Mouse (Mus musculus): ENCODE measurements around the gene Abhd4. TPM values are rescaled to one million over a fixed set of nuclear protein-coding genes. Genes with fewer than 3 reads are reported as not detected.
"Not testable (repeated sequence)": the region's sequence is repeated elsewhere in the genome, so short reads cannot be mapped to it uniquely, and the experiment has no call there.

Gene Abhd4
- polyA plus RNA-seq, 1 experiment = 75.8 TPM

DNA sequence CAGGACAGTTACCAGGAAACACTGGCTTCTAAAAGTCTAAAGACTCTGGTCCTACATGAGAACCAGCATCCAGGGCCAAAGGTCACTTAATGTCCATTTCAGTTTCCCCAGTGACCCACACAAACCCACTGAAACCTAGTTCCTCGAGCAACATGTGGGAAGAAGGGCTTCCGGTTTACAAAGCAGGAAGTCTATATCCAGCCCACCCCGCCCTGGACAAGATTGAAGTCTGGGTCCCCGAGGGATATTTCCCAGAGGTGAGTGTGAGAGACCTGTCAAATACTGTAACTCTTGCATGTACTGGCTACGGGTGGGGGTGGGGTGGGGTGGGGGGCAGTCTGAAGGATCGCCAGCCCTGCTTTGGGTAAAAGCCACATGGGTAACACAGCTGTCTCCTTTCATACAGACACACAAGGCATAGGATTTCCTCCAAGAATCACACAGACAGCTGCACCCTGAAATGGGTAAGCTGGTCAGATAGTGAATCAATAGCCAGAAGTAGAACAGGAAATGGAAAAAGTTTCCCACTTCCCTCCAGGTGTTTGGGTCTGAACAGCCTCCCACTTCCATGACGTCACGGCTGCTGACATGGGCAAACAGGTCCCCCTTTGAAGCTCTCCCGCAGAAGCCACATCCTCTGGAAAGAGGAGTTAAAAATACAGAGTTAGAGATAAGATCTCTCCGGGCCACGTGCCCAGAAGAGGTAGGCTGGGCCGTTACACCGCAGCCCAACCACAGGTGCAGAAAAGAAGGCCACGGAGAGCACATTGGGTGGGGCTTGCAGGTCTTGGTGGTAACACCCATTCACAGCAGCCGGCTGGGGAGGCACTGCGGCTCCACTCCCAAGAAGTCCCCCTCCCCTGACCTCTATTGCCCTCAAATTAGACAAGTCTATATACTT, 26.8 kb upstream of the Abhd4 start:
- Histone ChIP-seq H3K4me1 (ENCODE audit: control insufficient read depth, insufficient read depth, low read length) (no peaks in the 10 kb centered on the region; the same call in 1 of the 2 replicates), H3K27me3 (replicated peaks; ENCODE audit: control insufficient read depth, insufficient read depth, low read length) (no peaks in the 10 kb centered on the region), H3K36me3 (ENCODE audit: control insufficient read depth, insufficient read depth, low read length) (no peaks in the 10 kb centered on the region), H3K27ac (ENCODE audit: insufficient read depth, low read depth, low read length) (no peak overlapping the region), H3K4me3 (ENCODE audit: insufficient read depth, low read depth, low read length) (peak overlapping the region; percentile 23)
- TF ChIP-seq CTCF (conservative IDR thresholded peaks at IDR 0.05; ENCODE audit: insufficient read depth, insufficient read length, low read depth, low read length) = no peak
- TF ChIP-seq POLR2A (IDR thresholded peaks at IDR 0.05; ENCODE audit: low read depth, low read length) = no peak
- WGBS = 15% methylated on average over 16 of the region's 16 CpGs
- DNase-seq = peak; percentile 71

DNA sequence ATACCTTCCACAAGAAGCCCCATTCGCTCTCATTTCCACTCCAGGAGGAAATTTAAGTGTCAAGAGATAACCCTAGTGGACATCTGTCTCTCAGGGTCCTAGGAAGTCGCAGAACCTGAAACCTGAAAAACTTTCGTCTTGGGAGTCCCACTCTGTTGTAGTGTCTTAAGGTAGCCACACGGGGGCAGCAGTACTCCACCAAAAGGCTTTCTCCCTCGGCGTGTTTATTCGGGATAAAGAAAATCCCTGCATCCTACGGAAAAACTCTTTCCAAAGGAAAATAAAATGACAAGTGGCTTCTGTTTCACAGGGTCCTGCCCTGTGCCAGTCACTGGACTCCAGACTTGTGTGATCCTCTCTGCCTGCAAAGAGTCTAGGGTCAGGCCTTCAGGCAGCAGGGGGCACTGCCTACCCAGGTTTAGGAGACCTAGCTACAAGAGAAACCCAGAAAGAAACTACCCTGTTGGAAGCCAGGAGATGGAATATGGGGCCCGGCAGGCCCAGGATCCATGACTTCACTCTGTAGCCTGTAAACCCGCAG, 26.0 kb upstream of the Abhd4 start:
- Histone ChIP-seq H3K27ac (ENCODE audit: insufficient read depth, low read depth, low read length) (no peak overlapping the region), H3K4me1 (ENCODE audit: control insufficient read depth, insufficient read depth, low read length) (peaks cover under 1% of the 10 kb centered on the region; the same call in 1 of the 2 replicates)

DNA sequence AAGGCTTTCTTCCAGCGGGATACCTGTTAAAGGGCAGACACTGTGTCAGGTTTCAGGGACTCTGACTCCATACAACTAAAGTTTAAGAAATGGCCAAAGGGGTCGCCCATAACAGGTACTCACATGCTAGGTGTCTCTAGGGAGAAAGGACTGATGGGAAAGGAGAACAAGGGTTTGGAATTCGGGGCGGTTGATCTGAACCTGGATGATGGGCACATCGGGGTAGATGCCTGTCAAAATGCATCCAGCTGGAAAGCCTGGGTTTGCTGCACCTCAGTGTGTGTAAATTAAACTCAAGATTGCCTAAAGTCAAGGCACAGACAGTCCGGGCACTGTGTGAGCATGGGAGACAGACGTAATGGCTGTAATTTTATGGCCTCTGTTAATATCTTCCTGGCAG, 25.5 kb upstream of the Abhd4 start:
- H3K27me3 ChIP-seq (replicated peaks; ENCODE audit: control insufficient read depth, insufficient read depth, low read length) = no peaks in the 10 kb centered on the region
- H3K36me3 ChIP-seq (ENCODE audit: control insufficient read depth, insufficient read depth, low read length) = no peaks in the 10 kb centered on the region
- no peak overlapping the region for H3K27ac ChIP-seq (ENCODE audit: insufficient read depth, low read depth, low read length)
- TF ChIP-seq POLR2A (IDR thresholded peaks at IDR 0.05; ENCODE audit: low read depth, low read length) (no peak), CTCF (conservative IDR thresholded peaks at IDR 0.05; ENCODE audit: insufficient read depth, insufficient read length, low read depth, low read length) (no peak)
- H3K4me3 ChIP-seq (ENCODE audit: insufficient read depth, low read depth, low read length) = no peak overlapping the region
- H3K4me1 ChIP-seq (ENCODE audit: control insufficient read depth, insufficient read depth, low read length) = peaks cover 6% of the 10 kb centered on the region
- WGBS = 48% methylated on average over 7 of the region's 7 CpGs
- no peak for DNase-seq

More for the DNA sequence above, 26.0 kb upstream of the Abhd4 start:
- no peaks in the 10 kb centered on the region for H3K27me3 ChIP-seq (replicated peaks; ENCODE audit: control insufficient read depth, insufficient read depth, low read length)
- under 1% methylated on average over 10 of the region's 10 CpGs for WGBS
- H3K36me3 ChIP-seq (ENCODE audit: control insufficient read depth, insufficient read depth, low read length) = no peaks in the 10 kb centered on the region
- H3K4me3 ChIP-seq (ENCODE audit: insufficient read depth, low read depth, low read length) = peak overlapping the region; percentile 36
- DNase-seq = peak; percentile 71
- TF ChIP-seq POLR2A (IDR thresholded peaks at IDR 0.05; ENCODE audit: low read depth, low read length) (no peak), CTCF (conservative IDR thresholded peaks at IDR 0.05; ENCODE audit: insufficient read depth, insufficient read length, low read depth, low read length) (peak; percentile 39; the same call in 1 of the 2 replicates)

DNA sequence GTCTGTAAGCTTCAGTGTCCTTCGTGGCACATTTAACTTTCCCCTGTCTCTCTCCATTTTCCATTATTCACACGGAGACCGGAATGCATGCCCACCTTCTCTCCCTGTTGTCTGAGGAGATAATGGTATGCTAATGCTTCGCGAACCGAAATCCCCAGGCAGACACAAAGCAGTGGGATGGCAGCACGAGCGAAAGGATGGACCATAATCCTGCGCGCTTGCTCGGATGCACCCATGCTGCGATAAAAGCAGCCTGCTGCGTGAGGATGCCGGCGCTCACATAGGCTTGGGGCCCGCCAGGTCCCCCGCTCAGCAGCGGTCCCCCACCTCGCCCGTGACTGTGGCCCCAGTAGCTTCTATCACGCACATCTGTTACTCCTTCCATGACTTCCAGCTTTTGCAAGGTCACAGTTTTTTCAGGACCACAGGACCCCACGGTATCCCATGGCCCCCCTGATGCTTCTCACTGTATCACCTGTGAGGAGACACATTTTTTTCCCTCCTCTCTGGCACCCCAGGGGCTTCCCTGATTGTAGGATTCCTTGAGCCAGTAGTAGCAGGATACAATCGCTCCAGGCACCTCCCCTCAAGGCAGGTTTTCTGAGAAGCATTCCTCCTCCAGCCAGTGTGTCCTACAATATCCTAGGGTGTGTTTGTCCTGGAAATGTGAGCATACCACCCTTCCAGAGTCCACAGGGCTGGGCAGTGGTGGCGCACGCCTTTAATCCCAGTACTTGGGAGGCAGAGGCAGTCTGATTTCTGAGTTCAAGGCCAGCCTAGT, 24.9 kb upstream of the Abhd4 start:
- no peak overlapping the region for H3K27ac ChIP-seq (ENCODE audit: insufficient read depth, low read depth, low read length)
- no peak for TF ChIP-seq POLR2A (IDR thresholded peaks at IDR 0.05; ENCODE audit: low read depth, low read length)
- no peak for TF ChIP-seq CTCF (conservative IDR thresholded peaks at IDR 0.05; ENCODE audit: insufficient read depth, insufficient read length, low read depth, low read length)
- H3K4me3 ChIP-seq (ENCODE audit: insufficient read depth, low read depth, low read length) = no peak overlapping the region

DNA sequence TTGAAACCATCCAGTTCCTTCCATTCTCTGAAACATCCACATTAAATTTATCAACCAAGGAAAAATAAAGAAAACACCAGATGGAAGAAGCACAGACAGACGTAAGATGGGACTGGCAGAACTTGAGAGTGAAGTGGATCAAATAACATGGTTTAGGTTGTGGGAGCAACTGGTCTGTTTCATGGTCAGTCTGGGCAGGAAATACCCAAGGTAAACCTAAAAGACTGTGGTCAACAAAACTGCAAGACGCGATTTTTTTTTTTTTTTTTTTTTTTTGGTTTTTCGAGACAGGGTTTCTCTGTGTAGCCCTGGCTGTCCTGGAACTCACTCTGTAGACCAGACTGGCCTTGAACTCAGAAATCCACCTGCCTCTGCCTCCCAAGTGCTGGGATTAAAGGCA, 24.1 kb upstream of the Abhd4 start:
- WGBS = 93% methylated on average over 3 of the region's 4 CpGs
- H3K4me1 ChIP-seq (ENCODE audit: control insufficient read depth, insufficient read depth, low read length) = not testable (repeated sequence)

More for the DNA sequence above, 24.9 kb upstream of the Abhd4 start:
- H3K4me1 ChIP-seq (ENCODE audit: control insufficient read depth, insufficient read depth, low read length) = peaks cover 7% of the 10 kb centered on the region
- WGBS = 58% methylated on average over 25 of the region's 25 CpGs
- no peaks in the 10 kb centered on the region for H3K36me3 ChIP-seq (ENCODE audit: control insufficient read depth, insufficient read depth, low read length)
- no peaks in the 10 kb centered on the region for H3K27me3 ChIP-seq (replicated peaks; ENCODE audit: control insufficient read depth, insufficient read depth, low read length)
- no peak for DNase-seq

DNA sequence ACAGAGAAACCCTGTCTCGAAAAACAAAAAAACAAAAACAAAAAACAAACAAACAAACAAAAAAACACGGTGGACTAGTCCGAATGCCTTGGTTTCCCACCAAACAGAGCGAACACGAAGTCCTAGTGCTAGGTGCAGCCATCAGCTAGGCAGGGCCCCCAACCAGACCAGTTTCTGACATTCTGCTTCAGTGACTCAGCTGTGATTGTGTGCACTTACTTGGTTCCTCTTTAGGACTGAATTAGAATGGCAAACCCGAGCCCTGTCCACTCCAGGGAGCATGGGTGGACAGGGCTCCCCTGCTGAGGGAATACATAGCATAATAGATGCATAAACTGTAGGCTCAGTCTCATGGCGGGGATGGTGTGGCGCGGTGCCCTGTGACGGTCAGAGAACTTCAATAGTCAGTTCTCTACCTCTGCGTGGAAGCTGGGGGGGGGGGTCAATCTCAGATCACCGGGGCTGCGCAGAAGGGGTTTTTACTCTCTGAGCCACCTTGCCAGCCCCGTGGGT, 23.3 kb upstream of the Abhd4 start:
- no peaks in the 10 kb centered on the region for H3K27me3 ChIP-seq (replicated peaks; ENCODE audit: control insufficient read depth, insufficient read depth, low read length)
- peaks cover 7% of the 10 kb centered on the region for H3K4me1 ChIP-seq (ENCODE audit: control insufficient read depth, insufficient read depth, low read length)
- H3K36me3 ChIP-seq (ENCODE audit: control insufficient read depth, insufficient read depth, low read length) = no peaks in the 10 kb centered on the region
- no peak for DNase-seq
- no peak overlapping the region for H3K4me3 ChIP-seq (ENCODE audit: insufficient read depth, low read depth, low read length)
- TF ChIP-seq CTCF (conservative IDR thresholded peaks at IDR 0.05; ENCODE audit: insufficient read depth, insufficient read length, low read depth, low read length) (no peak), POLR2A (IDR thresholded peaks at IDR 0.05; ENCODE audit: low read depth, low read length) (no peak)
- no peak overlapping the region for H3K27ac ChIP-seq (ENCODE audit: insufficient read depth, low read depth, low read length)
- 88% methylated on average over 14 of the region's 14 CpGs for WGBS

More for the DNA sequence above, 24.1 kb upstream of the Abhd4 start:
- not testable (repeated sequence) for DNase-seq; H3K27ac ChIP-seq (ENCODE audit: insufficient read depth, low read depth, low read length); H3K4me3 ChIP-seq (ENCODE audit: insufficient read depth, low read depth, low read length); H3K36me3 ChIP-seq (ENCODE audit: control insufficient read depth, insufficient read depth, low read length); H3K27me3 ChIP-seq (replicated peaks; ENCODE audit: control insufficient read depth, insufficient read depth, low read length)
